Mouse (Mus musculus): ENCODE measurements at regions not wholly inside any gene's neighbourhood (a gene's known extent, or its start where the extent isn't known, plus 50 kb on each side); places are given as distances from the start of the nearest gene placed in this dataset.

DNA sequence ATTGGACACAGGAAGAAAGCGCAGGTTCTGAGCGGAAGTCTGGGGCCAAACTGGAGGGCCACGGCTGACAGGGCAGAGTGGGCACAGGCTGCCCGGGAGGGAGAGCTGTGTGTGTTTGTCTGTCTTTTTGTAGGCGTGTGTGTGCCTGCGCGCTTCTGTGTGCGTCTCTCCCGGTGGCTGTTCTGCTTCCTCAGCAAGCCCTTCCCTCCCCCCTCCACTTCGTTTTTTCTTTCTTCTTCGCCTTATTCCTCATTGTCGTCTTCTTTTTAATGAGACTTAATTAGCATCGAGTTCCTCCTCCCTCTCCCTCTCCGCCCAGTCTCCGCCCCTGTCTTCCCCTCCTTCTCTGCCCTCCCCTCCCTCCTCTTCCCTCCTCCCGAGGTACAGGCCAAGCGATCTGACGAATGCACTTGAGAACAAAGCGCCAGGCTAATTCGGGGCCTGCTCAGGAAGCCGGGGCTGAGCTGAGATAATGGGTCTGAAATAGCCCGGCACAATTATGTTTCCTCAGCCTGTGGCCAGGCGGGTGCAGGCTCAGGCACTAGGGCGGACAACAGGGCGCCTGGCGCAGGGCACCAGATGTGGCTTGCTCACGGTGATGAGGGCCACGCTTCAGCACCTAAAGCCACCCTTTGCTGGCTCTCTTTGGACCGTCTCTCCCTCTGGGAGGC lies 63.2 kb downstream of the Efnb1 start:
- no peak for TF ChIP-seq CTCF (IDR thresholded peaks at IDR 0.05; ENCODE audit: low read depth)
- no peak for TF ChIP-seq EP300 (optimal IDR thresholded peaks at IDR 0.05)
